Mouse (Mus musculus) Patski (cell line): Measurements from ENCODE around the gene Aip. TPM values are rescaled to one million over a fixed set of nuclear protein-coding genes. Genes with fewer than 3 reads are reported as not detected.
"Not testable (repeated sequence)": the region's sequence is repeated elsewhere in the genome, so short reads cannot be mapped to it uniquely, and the experiment has no call there.

ENCODE experiments used
- ATAC-seq: fragments of 100-300 bp; one replicate; pipeline ENCODE4 v1.8.0; 2021
- CTCF ChIA-PET: fragments of 350-600 bp; sonication (Branson Sonifier 250); formaldehyde crosslinking; loops from one replicate; lab custom pipeline; 2022; ENCODE audit warnings: inconsistent platforms; lab: Charles Lee
- POLR2A ChIA-PET: fragments of 350-600 bp; sonication (Branson Sonifier 250); formaldehyde crosslinking; loops from one replicate; lab custom pipeline; 2022; ENCODE audit warnings: antibody characterized with exemption, inconsistent platforms; lab: Charles Lee
- DNase-seq: peaks from one replicate; pipeline ENCODE4 v3.0.0-alpha.2; 2011; ENCODE audit warnings: low read depth, low spot score
- H3K27me3 ChIP-seq: fragments of 371-371 bp; one replicate; pipeline ENCODE4 v1.5.1; 2021
- CTCF ChIP-seq: fragments of 100-300 bp; IDR thresholded peaks from one replicate; pipeline ENCODE4 v1.5.1; 2021
- in situ Hi-C: fragments of 300-500 bp; cut with MboI; formaldehyde crosslinking; loops from 3 replicates; pipeline ENCODE4 v1.11.1; 2018; ENCODE audit warnings: low pct_unique_long_range_greater_than_20kb, mixed read lengths
- polyA plus RNA-seq: library from polyadenylated mRNA; unstranded; gene quantifications from one replicate; pipeline ENCODE4 v1.2.3, GENCODE M21; 2021

The Aip gene
- polyA plus RNA-seq, 1 experiment from 2014 or later = 149 TPM

DNA sequence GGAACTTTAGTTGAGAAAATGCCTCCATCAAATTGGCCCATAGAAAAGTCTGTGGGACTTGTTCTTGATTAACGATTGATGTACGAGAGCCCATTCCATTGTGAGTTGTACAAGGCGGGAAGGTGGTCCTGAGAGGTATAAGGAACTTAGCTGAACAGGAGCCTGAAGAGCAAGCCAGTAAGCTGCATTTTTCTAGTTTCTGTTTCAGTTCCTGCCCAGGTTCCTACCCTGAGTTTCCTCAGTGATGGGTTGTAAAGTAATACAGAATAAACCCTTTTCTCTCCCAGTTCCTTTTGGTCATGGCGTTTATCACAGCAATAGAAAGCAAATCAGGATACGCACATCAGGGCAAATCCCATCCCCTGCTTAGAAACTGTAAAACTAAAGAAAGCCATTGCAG is 12.3 kb upstream of the Aip start:
- in situ Hi-C loops = no loop called here
- DNase-seq (no peak), ATAC-seq (no peak)
- POLR2A ChIA-PET = no interaction called here
- CTCF ChIA-PET = interaction anchor here (1.1 to 1.5 kb wide), 2 partner anchors 68 to 119 kb away, joined by 3 read pairs; no protein-coding TSS in a partner anchor
- TF ChIP-seq CTCF = no peak
- no peaks in the 10 kb centered on the region for H3K27me3 ChIP-seq

GRCm38 (mm10) chr19:4136463-4136862 is 10.8 kb upstream of the Aip start:
- no peak for ATAC-seq
- H3K27me3 ChIP-seq = no peaks in the 10 kb centered on the region
- ChIA-PET POLR2A (no interaction called here), CTCF (interaction anchor here (1.0 to 1.2 kb wide), 2 partner anchors 11 to 38 kb away, joined by 3 read pairs; no protein-coding TSS in a partner anchor)
- DNase-seq = no peak
- in situ Hi-C loops = no loop called here
- TF ChIP-seq CTCF = no peak

- CTCF ChIA-PET = interaction anchor here (1.2 kb wide), 1 partner anchor 11 kb away, joined by 3 read pairs; no protein-coding TSS in a partner anchor
- POLR2A ChIA-PET, DNase-seq, H3K27me3 ChIP-seq, in situ Hi-C loops: not testable (repeated sequence)
- ATAC-seq = peak; percentile 29
These were observed 10.3 kb upstream of the Aip start for GRCm38 (mm10) chr19:4135963-4136345.

DNA sequence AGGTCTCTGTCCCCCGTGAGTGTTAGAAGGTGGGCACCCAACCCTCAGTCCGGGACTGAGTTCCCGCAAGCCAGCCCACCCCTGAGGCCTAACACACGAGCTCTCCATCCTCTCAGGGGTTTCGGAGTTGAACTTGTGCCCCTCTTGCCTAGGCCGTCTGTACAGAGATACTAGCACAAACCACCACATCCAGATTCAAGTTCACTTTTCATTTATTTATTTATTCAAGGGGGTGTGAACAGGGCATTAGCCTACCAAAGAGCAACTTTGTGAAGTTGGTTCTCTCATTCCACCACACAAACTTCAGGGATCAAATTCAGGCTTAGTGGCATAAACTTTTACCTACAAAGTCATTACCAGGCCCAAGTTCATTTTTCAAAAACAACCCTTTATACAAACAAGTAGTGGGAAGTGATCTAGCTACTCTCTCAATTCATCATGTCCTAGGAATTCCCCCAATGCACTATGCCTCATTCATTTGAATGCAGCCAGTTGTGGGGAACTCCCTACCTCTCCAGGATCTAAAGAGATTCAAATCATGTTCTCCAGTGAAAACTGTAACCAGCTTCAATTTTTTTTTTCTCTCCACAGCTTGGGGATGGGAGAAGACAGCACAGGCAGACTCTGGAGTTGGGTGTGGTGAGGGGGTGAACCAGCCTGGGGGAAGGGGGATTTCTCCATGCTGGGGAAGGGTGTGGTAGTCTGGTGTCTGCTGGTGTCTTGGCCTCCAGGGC is 9.7 kb upstream of the Aip start:
- H3K27me3 ChIP-seq, in situ Hi-C loops, CTCF ChIA-PET, DNase-seq: not testable (repeated sequence)
- POLR2A ChIA-PET = interaction anchor here (0.9 kb wide), 1 partner anchor 9 kb away, joined by 3 read pairs; no protein-coding TSS in a partner anchor
- peak; percentile 2 for ATAC-seq

GRCm38 (mm10) chr19:4134354-4134753 is 8.7 kb upstream of the Aip start:
- in situ Hi-C loops = no loop called here
- H3K27me3 ChIP-seq = no peaks in the 10 kb centered on the region
- no peak for TF ChIP-seq CTCF
- DNase-seq = no peak
- ATAC-seq = no peak
- POLR2A ChIA-PET = interaction anchor here (0.7 kb wide), 1 partner anchor 14 kb away, joined by 3 read pairs; no protein-coding TSS in a partner anchor
- CTCF ChIA-PET = interaction anchor here (1.1 kb wide), 1 partner anchor 52 kb away, joined by 3 read pairs; no protein-coding TSS in a partner anchor

DNA sequence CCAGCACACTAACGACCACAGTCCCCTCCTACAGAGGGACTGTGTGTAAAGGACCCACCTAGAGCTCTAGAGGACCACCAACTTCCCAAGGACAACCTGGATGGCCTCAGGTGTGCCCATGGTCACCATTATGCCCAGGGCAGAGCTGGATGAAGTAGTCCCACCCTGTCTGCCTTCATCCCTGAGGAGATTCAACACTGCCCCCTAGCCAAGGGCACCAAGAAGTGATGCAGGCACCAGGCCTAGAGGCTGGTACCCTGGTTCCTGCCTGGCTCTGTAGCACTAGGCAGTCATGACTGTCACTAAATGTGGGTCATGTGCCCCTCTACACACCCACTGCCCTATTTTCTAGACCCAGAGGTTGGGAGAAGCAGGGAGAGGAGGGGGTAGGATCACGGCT is 6.1 kb upstream of the Aip start:
- ATAC-seq (no peak), DNase-seq (no peak)
- POLR2A ChIA-PET = no interaction called here
- CTCF ChIA-PET = interaction anchor here (1.8 kb wide), 1 partner anchor 33 kb away, joined by 4 read pairs; no protein-coding TSS in a partner anchor
- no peaks in the 10 kb centered on the region for H3K27me3 ChIP-seq
- no peak for TF ChIP-seq CTCF
- in situ Hi-C loops = no loop called here

DNA sequence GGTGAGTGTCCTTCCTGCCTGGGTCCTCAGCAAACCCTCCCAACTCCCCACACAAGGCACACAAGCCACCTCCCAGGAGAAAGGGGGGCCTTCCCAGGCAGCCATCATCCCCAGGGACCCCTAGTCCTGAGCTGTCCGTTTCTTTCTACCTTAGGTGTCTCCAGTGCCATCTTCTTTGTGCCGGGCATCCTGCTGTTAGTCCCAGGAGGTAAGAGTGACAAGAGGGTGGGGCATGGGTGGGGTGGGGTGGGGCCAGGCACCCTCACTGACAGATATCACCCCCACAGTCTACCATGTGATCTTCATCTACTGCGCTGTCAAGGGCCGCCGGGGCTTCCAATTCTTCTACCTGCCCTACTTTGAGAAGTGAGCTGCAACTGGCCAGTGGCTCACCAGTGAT is 5.4 kb upstream of the Aip start:
- ChIA-PET POLR2A (no interaction called here), CTCF (interaction anchor here (1.8 kb wide), 1 partner anchor 32 kb away, joined by 4 read pairs; no protein-coding TSS in a partner anchor)
- DNase-seq (no peak), ATAC-seq (no peak)
- in situ Hi-C loops = no loop called here
- H3K27me3 ChIP-seq = no peaks in the 10 kb centered on the region
- no peak for TF ChIP-seq CTCF

DNA sequence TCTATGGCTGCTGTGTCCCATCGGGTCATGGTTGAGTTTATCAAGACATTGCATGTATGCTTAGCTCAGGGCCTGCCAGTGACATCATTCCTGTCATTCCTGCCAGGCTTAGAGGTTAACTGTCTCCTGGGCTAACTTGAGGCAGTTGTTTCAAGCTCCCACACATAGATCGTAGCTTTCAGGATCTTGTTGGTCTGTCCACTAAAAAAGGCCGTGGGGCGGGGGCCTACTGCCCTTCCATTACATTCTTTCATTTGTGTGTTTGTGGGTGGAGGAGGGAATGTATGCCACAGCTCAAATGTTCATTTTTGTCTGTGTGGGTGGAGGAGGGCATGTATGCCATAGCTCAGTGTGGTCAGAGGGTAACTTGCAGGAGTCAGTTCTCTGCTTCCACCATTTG is 4.4 kb upstream of the Aip start:
- H3K27me3 ChIP-seq = no peaks in the 10 kb centered on the region
- in situ Hi-C loops = no loop called here
- ChIA-PET CTCF (no interaction called here), POLR2A (interaction anchor here (0.6 to 2.1 kb wide), 3 partner anchors 42 to 244 kb away, joined by 3 to 6 read pairs (median 3); partner anchors contain the start of gene Ppp1ca)
- no peak for ATAC-seq
- DNase-seq = no peak
- TF ChIP-seq CTCF = no peak

DNA sequence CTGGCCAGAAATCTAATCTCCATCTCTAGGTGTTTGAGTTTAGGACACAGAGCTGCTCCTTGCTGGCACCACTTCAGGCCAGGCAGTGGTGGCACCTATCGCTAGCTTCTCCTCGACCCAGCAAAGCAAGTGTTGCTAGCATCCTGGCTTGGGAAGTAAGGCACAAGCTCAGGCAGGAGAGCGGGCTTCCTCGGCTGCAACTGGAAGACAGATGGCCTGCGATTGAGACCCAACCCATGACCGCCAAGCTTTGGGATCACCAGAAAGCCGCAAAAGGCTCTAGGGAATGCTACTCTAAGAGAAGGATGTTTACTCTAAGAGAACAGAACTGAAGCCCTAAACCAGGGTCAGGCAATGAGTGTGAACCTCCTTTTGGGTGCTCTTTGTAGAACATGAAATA is 3.8 kb upstream of the Aip start:
- CTCF ChIA-PET = interaction anchor here (0.8 kb wide), 1 partner anchor 9 kb away, joined by 4 read pairs; no protein-coding TSS in a partner anchor
- TF ChIP-seq CTCF = no peak
- POLR2A ChIA-PET = interaction anchor here (1.0 to 2.1 kb wide), 3 partner anchors 26 to 63 kb away, joined by 3 to 6 read pairs (median 6); partner anchors contain the start of gene Ppp1ca
- in situ Hi-C loops = no loop called here
- DNase-seq (no peak), ATAC-seq (no peak)
- no peaks in the 10 kb centered on the region for H3K27me3 ChIP-seq

DNA sequence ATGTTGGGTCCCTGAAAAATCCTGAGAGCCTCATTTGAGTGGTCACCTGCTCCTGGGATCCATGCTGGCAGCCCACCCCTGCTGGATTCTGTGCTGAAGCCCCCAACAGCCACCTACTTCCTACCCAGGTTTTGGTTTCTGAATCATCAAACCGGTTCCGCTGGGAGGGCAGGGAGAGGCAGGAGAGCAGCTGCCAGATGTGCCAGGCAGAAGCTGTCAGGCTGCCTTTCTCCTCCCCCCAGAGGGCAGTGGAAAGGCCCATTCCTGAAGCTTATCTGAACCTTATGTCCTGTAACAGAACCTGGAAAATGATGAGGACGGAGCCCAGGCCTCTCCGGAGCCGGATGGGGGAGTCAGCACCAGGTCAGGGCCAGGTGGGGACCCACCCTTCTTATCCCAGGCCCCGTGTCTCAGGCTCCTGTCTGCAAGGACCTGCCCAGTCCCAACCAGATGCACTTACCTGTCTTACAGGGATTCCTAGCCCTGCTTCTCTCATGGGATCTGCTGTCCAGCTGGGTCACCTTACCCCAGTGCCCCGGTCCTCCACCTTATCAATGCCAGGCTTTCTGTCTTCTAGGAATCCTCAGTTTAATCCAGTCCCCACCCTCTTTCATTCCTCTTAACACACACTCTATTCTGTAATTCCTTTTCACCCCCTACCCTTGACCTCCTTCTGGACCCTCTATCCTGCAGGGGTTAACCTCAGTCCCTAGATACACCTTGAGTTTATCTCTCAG is 1.3 kb upstream of the Aip start:
- no peak for ATAC-seq

GRCm38 (mm10) chr19:4125268-4125667 is 390 bp downstream of the Aip start:
- DNase-seq, in situ Hi-C loops, H3K27me3 ChIP-seq, ATAC-seq: not testable (repeated sequence)
- ChIA-PET POLR2A (interaction anchor here (0.7 to 1.9 kb wide), 4 partner anchors 71 to 121 kb away, joined by 3 to 10 read pairs (median 5); no protein-coding TSS in a partner anchor), CTCF (interaction anchor here (0.8 to 2.4 kb wide), 11 partner anchors 9 to 103 kb away, joined by 3 to 9 read pairs (median 5); partner anchors contain the start of genes Cabp4, Pitpnm1 and Rad9a)

More for the DNA sequence above, 1.3 kb upstream of the Aip start:
- ChIA-PET POLR2A (interaction anchor here (0.8 to 1.9 kb wide), 9 partner anchors 8 to 74 kb away, joined by 3 to 10 read pairs (median 3); partner anchors contain the start of genes Cdk2ap2, Pitpnm1 and Rad9a), CTCF (interaction anchor here (2.4 kb wide), 1 partner anchor 74 kb away, joined by 8 read pairs; the partner anchor contains the start of gene Rad9a)
- no peaks in the 10 kb centered on the region for H3K27me3 ChIP-seq
- in situ Hi-C loops = no loop called here
- DNase-seq = no peak
- no peak for TF ChIP-seq CTCF
